Mouse (Mus musculus) heart, postnatal 25 days (tissue): ENCODE data around the gene 1700088E04Rik. TPM values are rescaled to one million over a fixed set of nuclear protein-coding genes. Genes with fewer than 3 reads are reported as not detected.
A peak's percentile ranks its signal among the peaks of the same experiment; 100 is the strongest.

ENCODE experiments used
- DNase-seq: peaks from one replicate; pipeline ENCODE4 v3.0.0; 2022; ENCODE audit warnings: low spot score
- intact Hi-C: fragments of 180-260 bp; cut with DNase I; formaldehyde crosslinking; loops from one replicate; pipeline ENCODE4 v1.15.1; 2025
- total RNA-seq, 2 experiments: library from RNA; stranded (reverse); gene quantifications; 2 replicates each; pipeline ENCODE4 v1.2.3; 2021

1700088E04Rik gene
- 1 to 10 TPM; 1.6 to 1.7 TPM for total RNA-seq

DNA sequence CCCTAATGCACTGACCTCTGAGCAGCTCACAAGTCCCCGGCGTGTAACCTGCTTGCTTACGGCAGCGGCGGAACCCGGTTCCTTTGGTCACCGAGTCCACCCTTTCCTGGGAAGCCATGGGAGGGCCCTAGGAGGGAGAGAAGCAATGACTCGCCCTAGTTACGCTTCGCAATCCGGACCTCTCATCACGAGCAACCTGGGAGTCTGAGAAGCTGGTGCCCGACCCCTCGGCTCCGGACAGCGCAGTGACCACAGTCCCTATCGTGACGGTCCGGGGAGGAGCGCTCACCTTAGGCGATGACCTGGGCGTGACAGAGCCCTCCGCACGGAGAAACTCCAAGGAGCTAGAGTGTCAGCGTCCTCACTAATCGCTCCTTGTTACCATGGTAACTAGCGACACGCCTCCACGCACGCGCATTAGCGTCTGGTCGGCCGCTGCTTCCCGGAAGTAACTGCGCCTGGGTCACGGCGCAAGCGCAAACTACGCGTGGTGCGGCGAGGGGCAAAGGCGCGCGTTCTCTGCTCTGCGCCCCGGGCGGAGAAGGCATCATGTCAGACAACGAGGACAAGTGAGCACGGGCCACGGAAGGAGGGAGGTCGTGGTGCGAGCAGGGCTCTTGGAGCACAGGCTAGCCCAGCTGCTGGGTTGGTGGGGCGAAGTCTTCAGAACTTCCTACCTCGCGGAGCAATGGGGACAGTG is at the start of gene 1700088E04Rik, which contains the start of gene Polr2f:
TSS of gene 1700088E04Rik (minus strand) at position 388 of the 700 bp plus-strand sequence.
TSS of gene Polr2f (plus strand) at position 144 of the 700 bp plus-strand sequence.
- intact Hi-C loops, result loop anchor here (2.0 kb wide), 1 partner anchor 104 kb away; no protein-coding TSS in a partner anchor
- DNase-seq, result peak; percentile 86

DNA sequence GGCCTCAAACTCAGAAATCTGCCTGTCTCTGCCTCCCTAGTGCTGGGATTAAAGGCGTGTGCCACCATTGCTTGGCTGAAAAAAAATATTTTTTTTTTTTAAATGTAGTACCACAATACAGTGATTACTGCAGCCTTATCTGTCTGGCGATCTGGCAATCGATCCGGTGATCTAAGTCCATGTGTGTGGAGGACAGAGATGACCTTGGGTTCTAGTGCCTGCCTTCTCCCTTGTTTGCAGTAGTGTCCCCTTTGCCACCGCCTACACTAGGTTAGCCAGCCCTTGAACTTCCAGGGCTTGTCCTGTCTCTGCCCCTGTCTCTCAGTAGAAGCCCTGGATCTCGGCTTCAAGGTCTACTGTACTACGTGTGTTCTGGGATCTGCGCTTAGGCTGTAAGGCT is 46.8 kb upstream of the 1700088E04Rik start:
- no peak for DNase-seq
- intact Hi-C loops, result no loop called here

DNA sequence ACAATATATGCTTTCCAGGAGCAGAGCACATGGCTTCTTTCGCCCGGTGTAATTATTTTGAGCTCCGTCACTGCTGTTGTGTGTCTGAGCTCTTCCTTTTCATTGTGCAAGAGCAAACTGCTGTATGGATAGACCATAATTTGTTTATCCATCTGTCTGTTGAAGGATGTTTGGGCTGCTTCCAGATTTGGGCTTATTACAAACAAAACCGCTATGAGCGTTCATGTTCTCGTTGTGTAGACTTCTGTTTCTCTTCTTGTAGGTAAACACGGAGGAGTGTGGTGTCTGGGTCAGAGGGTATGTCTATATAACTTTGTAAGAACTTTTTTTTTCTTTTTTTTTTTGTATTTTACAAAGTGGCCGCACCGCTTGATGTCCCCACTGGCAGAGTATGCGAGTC is 44.2 kb upstream of the 1700088E04Rik start:
- intact Hi-C loops, result no loop called here
- DNase-seq, result no peak

DNA sequence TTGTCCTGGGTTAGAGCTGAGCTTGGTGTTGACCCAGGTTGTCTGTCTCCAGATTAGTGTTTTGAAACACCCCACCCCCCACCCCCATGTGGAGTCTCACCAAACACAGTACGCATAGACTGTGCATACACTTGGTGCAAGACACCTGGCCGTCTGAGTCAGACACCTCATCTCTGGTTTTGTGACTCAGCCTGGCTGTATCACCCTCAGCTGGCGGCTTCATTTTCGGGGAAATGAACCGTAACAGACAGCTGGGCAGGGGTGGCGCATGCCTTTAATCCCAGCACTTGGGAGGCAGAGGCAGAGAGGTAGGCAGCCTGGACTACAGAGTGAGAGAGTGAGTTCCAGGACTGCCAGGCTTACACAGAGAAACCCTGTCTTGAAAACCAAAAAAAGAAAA is 35.9 kb upstream of the 1700088E04Rik start:
- no peak for DNase-seq
- intact Hi-C loops, result no loop called here

DNA sequence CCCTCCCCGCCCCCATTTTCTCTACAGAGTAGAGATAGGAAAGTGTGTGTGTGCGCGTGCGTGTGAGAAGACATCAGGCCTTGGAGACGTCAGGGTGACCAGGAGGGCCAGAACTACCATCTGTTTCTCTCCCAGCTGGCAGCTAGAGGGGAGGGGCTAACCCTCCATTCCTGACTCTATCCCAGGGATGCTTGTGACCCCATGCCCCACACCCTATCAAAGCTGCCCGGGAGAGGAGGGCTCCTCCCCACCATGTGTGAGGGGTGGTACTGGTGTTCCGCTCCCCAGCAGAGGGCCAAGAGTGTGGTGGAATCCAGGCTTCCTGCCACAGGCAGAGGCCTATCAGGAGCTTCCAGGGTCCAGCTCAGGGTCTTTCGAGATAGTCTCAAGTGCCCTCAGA is 25.7 kb upstream of the 1700088E04Rik start:
- DNase-seq, result no peak
- intact Hi-C loops, result no loop called here

DNA sequence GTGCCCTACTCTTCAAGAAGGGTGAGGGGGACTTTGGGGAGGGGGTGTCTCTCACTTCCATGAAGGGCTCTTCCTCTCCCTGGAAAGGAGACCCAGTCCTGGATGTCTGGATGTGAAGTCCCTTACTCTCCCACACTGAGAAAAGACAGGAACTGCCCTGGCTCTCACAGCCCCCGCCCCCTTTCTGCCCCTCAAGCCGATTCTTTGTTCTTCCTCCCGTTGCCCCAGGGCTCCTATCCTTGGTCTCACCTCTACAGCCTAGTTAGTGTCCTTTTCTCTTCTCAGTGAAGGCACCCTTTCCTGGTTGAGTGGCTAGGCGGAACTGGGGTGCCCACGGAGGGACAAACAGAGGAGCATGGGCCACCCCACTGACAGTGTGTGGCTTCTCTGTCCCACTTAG is 24.1 kb upstream of the 1700088E04Rik start, which contains the start of gene Sox10:
TSS of gene Sox10 (minus strand) at position 101 of the 400 bp plus-strand sequence.
- intact Hi-C loops, result no loop called here
- no peak for DNase-seq

DNA sequence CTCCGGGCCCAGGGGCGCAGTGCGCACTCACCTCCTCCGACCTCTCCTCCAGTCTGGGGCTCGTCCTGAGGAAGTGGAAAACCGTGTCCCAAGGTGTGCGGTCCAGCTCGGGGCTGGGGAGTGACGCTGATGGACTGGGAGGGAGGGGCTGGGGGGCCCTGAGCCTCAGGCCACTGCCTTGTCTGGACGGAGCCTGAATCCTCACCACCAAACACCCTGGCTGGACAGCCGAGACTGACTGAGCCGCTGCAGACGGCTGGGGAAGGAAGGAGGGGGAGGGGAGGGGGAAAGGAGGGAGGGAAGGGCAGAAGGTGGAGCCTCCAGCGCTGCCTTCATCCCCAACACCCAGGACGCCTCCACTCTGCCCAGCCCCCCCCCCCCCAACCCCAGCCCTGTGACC is 23.2 kb upstream of the 1700088E04Rik start:
- intact Hi-C loops, result no loop called here
- DNase-seq, result no peak

DNA sequence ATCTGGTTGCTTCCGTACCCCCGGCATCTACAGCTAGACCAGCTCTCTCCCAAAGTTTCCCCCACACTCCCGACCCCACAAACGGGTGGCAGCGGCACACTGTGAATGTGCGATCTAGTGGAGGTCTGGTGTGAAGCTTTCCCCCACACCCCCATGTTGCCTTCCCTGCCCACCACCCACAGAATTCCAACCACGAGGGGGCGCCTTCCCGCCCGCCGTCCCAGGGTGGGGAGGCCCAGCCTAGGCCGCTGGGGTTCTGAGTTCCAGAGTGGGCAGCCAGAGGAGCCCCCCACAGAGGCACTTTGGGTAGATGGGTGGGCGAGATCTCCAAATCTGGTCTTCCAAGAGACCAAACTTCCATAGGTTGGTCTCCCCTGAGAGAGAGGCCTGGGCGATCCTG is 21.8 kb upstream of the 1700088E04Rik start:
- intact Hi-C loops, result no loop called here

DNA sequence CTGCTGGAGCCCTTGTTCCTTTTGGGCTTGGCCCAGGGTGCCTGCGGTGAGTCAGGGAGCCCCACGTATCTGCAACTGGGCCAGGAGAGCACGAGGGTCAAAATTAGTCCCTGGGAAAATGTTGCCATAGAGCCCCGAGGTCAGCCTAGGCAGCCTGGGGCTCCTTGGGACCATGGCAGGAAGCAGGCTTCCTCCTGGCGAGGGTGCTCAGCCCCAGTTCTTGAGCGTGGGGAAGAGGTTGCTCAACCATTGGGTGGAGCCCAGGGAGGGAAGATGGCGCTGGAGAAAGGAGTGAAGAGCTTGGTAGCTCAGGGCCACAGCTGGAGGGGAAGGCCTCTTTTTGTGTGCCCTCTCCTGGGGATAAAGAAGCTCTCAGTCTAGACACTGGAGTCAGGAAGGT is 21.2 kb upstream of the 1700088E04Rik start:
- DNase-seq, result no peak
- intact Hi-C loops, result no loop called here

More for the DNA sequence above, 21.8 kb upstream of the 1700088E04Rik start:
- no peak for DNase-seq

DNA sequence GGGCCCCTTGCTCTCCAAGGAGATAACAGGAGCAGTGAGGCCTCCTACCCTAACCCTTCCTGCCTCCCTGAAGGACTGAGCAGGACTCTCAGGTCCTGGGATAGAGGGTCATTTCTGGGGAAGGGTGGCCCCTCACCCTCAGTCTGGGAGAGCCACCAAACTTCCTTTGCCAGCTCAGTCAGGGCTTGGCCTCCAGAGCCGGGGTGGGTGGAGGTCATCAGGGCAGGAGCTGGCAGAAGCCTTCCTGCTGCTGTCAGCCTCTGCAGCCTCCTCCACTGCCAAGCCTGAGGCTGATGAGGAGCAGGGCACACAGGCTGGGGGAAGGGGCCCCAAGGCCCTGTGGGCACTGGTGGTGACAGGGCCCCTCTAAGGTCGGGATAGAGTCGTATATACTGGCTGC is 14.5 kb upstream of the 1700088E04Rik start:
- intact Hi-C loops, result no loop called here
- no peak for DNase-seq

DNA sequence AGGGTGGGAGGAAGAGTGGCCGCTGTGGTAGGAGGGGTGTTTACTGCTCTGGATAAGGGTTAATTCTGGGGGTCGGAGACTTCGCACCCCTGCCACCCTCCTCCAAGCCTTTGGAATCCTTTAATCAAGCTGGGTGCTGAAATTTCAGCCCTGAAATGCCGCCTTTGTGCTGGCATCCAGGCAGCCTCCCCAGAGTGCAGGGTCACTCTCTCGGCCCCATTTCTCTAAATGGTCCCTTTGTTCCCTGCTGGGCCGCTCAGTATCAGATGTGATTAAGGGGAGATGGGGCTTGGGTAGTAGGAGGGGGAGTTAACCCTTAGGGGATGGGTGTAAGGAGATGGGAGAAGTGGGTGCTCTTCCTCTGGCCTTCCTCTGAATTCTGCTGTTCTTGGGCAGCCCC is 11.7 kb upstream of the 1700088E04Rik start:
- DNase-seq, result no peak
- intact Hi-C loops, result no loop called here

DNA sequence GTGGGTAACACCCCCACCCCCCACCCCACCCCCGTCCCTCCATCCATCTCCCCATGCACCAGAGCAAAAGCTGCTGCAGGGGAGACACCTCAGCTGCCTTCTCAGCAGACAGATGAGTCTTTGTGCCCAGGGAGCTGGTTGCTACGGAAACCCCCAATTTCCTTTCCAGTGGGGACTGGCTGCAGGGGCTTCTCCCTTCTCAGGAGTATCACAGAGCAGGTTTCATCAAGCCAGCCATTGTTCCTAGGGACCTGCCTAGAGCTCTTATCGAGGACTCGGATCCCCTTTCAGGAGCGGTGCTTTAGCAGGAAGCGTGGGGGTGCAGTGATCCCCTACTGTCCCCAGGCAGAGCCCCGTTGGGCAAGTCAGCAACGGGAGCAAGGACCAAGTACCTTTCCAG is 10.8 kb upstream of the 1700088E04Rik start:
- intact Hi-C loops, result no loop called here
- no peak for DNase-seq

DNA sequence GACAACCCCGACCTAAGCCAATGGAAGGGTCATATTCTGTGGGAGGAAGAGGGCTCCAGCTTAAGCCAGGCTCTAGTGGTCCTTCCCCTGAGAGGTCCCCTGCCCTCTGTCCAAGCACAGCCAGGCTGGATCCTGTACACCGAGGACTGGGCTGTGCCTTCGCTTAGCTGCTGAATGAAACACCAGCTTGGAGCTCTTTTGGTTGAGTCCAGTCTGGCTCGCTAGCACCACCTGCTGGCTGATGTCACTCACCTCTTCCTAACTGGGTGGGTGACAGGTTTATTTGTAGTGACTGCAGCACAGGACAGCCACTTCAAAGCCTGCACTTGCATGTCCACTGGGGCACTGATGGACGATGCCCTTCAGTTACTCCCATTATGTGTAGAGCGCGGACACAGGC is 7.5 kb upstream of the 1700088E04Rik start:
- intact Hi-C loops, result loop anchor here (1.0 kb wide), 2 partner anchors 55 to 111 kb away; no protein-coding TSS in a partner anchor
- peak; percentile 43 for DNase-seq

DNA sequence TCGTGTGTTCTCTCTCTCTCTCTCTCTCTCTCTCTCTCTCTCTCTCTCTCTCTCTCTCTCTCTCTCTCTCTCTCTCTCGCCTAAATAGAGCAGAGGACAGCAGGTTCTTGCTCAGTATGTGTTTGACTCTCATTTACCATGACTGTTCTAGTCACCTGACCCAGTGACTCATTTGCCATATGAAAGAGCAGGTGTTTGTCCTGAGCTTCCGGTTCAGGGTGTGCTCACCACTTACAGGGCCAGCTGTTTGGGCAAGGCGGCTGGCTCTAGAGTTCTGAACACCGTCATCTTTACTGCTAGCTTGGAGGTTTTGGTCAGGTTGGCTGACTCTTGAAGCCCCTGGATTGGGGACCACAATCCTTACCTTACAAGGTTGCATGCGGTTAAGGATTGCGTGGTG is 4.5 kb upstream of the 1700088E04Rik start:
- no peak for DNase-seq
- intact Hi-C loops, result no loop called here

DNA sequence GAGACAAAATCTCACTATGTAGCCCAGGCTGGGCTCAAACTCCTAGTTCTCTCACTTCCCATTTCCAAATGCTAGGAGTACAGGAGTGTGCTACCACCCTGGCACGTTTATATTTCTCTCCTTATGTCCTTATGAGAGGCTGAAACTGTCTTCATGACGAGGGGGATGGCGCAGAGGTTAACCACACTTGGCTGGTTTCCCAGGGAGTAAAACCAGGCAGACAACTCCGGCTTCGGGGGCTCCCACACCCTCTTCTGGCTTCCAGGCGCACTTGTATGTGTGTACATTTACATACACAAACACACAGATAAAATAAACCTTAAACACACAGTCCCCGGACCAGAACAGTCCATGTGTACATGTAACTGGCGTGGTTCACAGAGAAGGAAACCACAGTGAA is 3.0 kb upstream of the 1700088E04Rik start:
- no peak for DNase-seq
- intact Hi-C loops, result no loop called here

DNA sequence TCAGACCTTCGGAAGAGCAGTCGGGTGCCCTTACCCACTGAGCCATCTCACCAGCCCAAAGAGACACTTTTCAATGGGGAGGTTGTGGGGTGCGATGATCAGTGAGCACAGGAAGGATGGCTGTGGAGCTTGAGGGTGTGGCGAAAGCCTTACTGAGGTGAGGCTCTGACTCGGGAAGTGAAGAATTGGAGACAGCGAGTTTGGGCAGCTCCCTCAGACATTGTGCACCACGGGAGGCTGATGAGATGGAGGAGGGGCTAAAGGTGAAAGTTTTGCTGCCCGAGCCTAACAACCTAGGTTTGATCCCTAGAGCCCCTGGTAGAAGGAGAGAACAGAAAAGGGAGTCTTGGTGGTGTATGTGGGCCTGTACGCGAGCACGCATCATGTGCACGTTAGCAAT is 2.3 kb upstream of the 1700088E04Rik start:
- intact Hi-C loops, result no loop called here

DNA sequence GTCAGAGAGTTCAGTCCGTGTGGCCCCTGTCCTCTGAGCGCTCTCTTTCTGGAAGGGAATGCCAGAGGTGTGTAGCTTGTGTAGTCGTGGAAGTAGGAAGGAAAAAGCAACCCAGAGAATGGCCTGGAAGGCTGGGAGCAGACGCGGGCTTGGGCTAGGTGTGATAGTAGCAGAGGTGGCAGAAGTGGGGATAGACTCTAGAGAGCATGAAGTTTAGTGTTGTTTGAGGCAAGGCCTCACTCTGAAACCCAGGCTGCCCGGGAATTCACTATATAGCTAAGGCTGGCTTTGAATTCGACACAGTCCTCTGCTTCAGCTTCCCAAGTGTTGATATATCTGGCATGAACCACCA is 489 bp upstream of the 1700088E04Rik start:
- intact Hi-C loops, result loop anchor here (2.0 kb wide), 1 partner anchor 105 kb away; no protein-coding TSS in a partner anchor
- no peak for DNase-seq

More for the DNA sequence above, 2.3 kb upstream of the 1700088E04Rik start:
- DNase-seq, result no peak

DNA sequence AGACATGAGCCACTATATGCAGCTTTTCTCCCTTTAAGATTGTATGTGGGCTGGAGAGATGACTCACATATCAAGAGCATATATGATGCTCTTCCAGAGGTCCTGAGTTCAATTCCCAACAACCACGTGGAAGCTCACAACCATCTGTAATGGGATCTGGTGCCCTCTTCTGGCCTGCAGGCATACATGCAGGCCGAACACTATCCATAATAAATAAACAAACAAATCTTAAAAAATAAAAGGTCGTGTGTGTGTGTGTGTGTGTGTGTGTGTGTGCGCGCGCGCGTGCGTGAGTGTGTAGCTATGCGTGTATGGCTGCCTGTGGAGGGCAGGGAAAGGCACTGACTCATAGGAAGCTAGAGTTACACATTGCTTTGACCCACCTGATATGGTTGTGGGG is 1.4 kb downstream of the 1700088E04Rik start:
- no peak for DNase-seq
- intact Hi-C loops, result loop anchor here (2.0 kb wide), 1 partner anchor 103 kb away; no protein-coding TSS in a partner anchor

DNA sequence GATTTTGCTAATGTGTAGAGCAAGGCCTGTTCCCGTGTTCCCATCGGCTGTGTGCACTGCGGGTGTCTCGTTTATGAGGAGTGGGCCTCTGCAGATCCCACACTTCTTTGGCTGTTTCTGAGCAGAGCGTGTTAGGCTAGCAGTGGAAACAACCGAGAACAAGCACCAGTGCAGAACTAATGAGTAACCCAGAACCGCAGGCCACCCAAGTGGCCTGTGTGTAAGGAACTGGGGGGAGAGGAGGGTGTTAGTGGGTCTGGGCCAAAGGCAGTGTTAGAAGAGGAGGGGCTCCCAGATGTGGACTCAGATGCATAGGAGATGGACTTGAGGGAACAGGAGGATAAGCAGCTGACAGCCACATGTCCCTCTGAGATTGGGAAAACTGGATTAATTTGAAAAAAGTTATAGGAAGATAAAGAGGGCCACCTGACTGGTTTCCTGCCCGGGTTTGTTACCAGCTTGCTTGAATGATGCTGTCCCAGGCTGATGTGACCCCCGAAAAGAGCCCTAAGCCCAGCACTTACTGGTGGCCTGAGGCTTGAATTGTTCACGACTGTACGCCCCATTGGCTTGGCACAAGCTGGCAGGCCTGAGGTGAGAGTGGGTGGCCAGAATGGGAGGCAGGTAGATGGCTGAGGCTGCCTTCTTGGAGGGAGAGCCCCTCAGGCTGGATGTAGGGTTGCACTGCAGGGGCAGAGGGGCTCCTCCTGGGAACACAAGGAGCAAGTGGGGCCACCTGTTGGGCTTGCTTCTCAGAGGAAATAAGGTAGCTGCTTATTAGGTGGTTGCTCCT is 5.1 kb downstream of the 1700088E04Rik start:
- intact Hi-C loops, result no loop called here
- DNase-seq, result no peak

DNA sequence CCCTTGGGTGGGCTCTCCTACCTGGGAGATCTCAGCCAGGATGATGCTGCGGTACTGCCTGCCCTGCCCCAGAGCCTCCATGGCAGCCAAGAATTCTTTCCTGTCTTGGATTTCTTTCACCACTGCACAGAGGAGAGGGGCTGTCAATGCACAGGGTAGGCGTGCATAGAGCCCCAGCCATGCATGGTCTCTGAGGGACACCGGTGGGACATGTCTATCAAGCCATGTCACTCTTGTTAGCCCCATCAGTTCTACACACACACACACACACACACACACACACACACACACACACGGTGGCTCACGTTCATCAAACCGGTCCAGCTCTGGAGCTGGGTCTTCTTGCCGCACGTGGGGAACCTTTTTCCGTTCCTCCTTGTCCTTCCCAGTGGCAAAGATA is 5.7 kb downstream of the 1700088E04Rik start:
- no peak for DNase-seq

More for the DNA sequence above, 5.7 kb downstream of the 1700088E04Rik start:
- intact Hi-C loops, result no loop called here
